Mouse (Mus musculus) cerebellum, adult 9-11 months (tissue): Measurements from ENCODE around the gene Trim33.

Experiments
- DNase-seq: peaks from one replicate; pipeline ENCODE4 v3.0.0; 2022

The Trim33 gene

DNA sequence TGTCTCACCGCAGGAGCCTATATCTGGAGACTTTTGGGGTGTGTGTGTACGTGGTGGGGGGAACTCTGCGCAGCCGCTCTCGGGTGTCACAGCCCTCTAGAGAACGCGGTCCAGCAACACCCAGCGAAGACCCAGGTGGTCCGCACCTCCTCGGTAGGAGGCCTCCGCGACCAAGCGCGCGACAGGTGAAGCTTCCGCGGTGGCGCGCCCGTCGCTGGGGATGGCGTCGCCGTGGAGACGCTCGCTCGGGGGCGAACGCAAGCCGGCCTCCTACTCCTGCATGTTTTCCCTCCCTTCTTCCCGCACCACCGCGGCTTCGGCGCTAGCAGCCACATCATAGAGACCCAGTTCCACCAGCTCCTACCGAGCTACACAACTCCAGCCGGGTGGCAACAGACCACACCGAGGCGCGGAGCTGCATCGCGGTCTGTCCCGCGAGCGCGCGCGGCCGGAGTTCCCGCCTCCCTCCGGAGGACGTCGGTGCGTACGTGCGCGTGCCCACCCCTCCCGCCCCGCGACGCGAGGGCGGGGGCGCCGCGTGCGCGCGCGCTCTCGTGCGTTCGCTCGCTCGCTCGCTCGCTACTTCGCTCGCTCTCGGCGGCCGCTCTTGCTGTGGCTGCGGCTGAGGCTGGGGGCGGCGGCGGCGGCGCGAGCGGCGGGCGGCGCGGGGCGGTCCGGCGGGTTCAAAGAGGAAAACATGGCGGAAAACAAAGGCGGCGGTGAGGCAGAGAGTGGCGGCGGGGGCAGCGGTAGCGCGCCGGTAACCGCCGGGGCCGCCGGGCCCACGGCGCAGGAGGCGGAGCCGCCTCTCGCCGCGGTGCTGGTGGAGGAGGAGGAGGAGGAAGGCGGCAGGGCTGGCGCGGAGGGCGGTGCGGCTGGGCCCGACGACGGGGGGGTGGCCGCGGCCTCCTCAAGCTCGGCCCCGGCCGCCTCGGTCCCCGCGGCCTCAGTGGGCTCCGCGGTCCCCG is at the start of gene Trim33:
Trim33 (plus strand) TSS at position 112 of the 968 bp plus-strand sequence.
- peak; percentile 90 for DNase-seq

DNA sequence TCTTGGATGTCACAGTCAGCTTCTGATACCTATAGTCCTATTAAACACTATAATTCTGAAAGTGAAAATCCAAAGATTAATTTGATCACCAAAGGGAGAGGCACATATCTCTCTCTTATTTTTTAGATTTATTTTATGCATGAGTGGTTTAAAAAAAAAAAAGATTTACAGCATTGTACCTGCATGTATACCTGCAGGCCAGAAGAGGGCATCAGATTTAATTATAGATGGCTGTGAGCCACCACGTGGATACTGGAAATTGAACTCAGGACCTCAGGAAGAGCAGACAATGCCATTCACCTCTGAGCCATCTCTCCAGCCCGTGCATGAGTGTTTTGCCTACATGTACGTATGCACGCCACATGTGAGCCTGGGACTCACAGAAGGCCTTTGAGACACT is 46.7 kb upstream of the Trim33 start:
- no peak for DNase-seq

DNA sequence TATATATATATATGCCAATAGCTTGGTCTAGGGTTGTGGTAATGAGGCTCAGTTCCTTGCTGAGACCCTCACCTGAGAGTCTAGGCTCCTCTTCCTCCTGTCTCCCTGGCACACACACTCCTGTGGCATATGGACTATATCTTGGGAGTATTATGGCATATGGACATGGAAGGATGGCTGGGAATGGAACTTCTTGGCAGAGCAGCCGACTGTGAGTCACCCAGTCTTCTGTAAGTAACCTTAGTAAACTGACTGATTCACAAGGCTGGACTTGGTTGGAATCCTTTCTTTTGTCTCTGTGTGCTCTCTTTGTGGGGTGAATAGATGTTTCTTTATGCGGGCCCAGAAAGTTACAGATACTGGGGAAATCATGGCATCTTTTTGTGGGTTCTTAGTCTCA is 37.6 kb upstream of the Trim33 start:
- DNase-seq = no peak

DNA sequence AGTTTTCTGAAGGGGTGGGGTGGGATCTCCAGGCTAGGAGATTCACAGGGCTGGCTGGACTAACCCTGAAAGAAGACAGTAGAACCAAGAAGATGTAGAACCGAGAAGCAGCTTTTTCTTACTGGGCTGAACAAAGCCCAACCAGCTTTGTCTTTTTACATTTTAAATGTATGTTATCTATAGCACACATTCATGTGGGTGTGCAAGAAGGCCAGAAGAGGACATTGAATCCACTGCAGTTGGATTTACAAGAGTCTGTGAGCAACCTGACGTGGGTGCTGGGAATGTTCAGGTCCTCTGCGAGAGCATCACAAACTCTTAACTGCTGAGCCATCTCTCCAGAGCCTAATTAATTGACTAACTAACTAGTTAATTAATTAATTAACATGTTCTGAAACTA is 36.9 kb upstream of the Trim33 start:
- no peak for DNase-seq

DNA sequence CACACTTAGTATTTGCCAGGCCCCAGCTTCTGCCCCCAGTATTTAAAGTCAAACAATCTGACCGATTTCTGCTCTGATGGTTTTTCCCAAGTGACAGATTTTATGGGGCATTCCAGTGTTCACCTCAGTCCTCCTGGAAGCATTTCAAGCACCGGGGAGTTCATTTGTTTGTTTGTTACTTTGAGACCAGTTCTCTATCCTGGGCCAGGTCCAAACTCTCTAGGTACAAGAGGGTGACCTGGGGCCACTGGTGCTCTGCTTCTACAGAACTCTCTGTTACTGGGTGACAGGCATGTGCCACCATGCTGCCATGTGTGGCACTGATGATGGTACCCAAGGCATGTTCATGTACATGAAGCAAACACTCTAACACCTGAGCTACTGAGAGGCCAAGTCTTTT is 35.6 kb upstream of the Trim33 start:
- no peak for DNase-seq

DNA sequence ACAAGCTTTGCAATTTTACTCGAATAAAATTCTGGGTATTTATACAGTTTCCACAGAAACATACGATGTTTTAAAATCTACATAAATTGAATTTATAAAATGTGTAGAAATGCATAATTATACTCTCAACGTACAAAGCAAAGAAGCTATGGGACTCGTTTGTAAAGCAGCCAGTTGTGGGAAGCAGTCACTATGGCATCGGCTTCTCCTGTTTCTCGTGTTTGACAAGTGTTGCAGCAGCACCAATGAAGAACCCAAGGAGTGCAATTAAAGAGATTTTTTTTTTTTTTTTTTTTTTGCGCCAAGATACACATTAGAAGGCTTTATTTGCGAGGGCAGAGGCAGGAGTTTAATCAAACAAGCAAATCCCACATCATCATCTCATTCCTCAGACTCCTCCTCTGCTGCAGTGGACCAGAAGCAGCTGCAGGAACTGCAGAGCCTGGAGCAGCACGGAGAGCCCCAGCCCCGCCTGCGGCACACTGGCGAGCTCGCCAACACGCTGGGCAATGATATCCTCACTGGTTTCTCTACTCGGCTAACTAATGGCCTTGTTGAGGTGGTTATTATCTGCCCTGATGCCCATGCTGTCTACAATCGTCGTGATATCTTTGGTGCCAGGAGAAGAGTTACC is 32.3 kb upstream of the Trim33 start:
- DNase-seq = no peak

DNA sequence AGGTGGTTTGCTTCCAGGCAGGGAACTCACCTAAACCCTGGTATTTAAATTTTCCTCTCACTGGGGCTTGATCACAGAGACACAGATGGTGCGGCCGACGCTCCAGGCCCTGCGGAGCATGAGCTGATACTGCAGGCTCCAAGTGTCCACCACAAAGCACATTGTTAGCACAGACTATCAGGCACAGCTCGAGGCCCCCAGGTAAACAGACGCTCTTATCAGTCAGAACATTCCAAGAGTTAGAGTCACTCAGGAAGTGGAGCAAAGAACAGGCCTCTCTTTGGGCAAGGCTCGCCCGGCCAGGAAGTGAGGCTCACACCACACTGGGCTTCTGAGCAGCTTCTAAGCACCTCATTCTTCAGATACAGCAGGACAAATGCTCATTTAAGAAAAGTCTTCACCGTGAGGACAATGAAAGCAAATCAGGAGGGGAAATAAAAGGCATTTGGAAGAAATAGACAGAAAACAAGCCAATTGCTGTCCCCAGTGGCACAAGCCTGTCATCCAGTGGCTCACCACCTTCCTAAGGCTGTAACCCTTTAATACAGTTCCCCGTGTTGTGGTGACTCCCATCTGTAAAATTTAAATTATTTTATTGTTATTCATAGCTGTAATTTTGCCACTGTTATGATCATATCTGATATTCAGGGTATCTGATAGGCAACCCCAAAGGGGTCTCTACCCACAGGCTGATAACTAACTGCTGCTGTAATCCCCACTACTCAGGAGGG is 22.8 kb upstream of the Trim33 start:
- no peak for DNase-seq

DNA sequence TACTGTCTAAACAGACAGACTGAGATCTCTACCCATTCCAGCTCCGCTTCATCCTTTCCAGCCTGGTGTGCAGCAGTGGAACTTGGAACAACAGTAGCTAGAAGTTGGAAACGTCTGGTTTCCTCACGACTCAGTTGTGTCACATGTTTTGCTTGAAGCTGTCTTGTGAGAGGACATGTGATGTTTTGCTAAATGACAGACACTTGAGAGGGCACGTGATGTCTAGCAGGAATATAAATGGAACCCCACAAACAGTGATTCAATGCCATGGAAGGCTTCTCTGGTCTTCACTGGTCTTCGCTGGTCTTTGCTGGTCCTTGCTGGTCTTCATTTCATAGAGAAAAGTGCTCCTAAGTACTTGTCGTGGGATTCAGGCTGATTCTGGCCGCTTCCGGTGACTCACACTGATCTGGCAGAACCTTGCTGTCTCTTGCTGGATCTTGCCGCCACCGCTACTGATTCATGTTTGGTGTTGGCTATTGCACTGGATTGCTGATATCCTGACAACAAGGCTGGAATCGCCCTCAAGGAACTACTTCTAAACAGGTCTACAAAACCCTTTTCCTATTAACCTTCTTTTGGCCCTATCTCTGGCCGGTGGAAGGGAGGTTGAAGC is 16.2 kb upstream of the Trim33 start:
- DNase-seq = no peak

DNA sequence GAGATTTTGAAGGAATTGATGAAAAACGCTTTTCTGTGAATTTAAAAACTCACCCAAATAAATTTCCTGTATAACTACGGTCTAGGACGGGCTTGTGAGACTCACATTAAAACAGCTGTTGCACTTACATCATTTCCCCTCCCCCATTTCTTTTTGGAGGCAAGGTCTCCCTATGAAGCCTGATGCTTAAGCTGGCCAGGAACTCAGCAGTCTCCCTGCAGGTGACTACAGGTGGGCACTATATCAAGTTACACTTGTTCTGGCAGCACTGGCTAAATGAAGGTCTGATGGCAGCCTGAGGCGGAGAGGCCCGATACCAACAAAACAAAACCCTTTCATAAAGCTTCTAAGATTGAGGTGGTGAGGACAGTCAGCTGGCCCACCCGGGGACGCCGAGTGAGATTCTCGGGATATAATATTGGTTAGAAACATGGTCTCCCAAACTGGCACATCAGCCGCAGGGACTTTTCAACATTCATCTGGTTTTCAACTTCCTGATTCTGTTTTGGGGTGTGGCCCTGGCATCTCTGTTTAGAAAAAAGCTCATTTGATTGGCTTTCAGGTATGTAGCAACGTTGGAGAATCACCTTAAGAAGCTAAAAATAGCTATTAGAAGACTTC is 422 bp upstream of the Trim33 start:
- peak; percentile 64 for DNase-seq

DNA sequence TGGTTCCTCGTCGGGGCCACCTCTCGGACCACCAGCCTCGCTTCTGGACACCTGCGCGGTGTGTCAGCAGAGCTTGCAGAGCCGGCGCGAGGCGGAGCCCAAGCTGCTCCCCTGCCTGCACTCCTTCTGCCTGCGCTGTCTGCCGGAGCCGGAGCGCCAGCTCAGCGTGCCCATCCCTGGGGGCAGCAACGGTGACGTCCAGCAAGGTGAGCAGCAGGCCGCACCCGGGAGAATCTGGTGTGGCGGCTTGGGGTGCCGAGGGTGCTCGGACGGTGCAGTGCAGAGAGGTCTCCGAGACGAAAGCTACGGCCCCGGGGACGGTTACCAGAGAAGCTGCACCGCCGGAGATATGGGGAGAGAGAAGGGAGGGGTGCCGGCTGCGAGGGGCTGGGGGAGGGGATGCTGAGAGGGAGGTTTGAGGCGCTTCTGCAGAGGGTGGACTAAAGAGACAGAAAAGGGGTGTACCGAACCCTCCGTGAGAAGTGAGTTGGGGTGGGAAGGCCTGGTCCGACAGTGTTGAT is 1.2 kb downstream of the Trim33 start:
- DNase-seq = peak; percentile 74

DNA sequence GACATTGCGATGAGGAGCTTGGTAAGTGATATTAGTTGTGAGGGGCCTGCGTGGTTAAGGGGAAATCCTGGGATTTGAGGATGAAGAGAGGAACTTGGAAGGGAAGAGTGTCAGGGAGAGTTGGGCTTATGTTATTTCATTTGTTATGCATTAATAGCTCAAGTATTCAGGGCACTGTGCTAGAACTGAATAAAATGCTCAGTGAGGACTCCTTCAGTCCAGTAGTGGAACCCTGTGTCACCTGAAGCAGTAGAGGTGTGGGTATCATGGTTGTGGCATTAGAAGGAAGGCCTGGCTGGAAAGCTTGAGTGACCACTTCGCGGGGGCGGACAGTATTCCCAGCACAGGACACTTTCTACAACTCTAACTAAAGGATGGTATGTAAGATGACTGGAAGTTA is 1.8 kb downstream of the Trim33 start:
- no peak for DNase-seq

DNA sequence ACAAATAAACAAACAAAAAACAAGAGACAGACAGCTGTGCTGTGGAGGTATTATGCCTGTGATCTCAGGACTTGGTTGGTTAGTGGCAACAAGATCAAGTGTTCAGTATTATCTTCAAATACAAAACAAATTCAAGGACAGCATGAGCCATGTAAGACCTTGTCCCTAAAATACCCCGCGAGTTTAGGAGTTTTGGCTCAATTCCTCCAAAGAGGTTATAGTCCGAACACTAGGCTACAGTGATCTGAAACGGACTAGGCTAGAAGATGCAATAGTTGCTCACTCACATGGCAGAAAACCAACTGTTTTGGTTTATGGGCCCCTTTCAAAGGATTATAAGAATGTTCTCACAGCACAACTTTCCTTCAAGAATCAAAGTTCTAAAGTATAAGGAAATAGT is 9.7 kb downstream of the Trim33 start:
- DNase-seq = no peak

DNA sequence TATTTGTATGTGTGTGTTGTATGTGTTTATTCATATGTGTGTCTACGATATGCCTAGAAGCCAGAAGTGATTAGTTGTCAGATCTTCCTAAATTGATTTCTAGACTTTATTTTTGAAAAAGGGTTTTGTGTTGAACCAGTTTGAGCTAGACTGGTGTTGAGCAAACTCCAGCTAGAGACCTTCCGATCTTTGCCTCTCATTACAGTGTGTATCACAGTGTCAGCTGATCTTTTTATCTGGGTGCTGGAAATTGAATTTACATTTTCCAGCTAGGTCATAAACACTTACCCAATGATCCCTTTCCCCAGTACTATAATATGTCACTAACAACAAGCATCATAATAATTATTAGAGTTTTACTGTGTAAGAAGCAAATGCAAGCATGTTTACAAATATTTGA is 12.0 kb downstream of the Trim33 start:
- DNase-seq = no peak

DNA sequence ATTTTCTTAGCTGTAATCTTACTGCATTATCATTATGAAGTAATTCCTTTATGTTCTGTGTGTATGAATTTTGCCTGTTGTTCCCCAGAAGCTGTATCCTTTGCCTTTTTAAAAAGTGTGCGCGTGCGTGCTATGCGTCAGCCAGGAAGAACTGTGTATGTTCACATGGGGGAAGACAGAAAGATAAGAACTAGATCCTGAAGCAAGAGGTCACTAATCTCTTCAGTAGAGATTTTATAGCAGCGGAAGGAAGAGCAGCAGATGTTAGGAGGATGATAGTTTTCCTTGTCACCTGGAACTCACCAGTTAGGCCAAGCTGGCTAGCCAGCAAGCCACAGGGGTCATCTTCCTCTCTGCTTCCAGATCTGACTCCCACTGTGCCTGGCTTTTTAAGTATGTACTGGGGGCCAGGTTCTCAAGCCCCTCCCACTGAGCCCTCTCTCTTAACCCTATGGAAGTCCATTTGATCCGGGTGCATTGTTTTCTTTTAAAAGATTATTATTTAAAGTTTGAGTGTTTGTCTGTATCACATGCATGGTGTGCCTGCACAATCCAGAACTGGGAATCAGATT is 26.4 kb downstream of the Trim33 start:
- DNase-seq = peak; percentile 17

DNA sequence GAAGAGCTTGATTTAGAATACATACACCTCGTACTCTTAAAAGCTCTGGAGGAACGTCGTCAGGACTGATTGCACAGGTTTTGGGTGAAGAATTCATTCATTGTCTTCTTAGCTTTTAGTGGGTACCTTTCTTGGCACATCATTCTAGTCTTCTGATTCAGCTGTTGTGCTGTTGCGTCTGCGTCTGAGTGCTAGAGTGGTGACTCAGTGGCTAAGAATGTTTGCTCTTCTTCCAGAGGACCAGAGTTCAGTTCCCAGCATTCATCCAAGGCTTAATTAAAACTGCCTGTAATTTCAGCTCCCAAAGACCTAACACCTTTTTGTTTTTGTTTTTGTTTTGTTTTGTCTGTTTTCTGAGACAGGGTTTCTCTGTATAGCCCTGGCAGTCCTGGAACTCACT is 30.2 kb downstream of the Trim33 start:
- DNase-seq = no peak

DNA sequence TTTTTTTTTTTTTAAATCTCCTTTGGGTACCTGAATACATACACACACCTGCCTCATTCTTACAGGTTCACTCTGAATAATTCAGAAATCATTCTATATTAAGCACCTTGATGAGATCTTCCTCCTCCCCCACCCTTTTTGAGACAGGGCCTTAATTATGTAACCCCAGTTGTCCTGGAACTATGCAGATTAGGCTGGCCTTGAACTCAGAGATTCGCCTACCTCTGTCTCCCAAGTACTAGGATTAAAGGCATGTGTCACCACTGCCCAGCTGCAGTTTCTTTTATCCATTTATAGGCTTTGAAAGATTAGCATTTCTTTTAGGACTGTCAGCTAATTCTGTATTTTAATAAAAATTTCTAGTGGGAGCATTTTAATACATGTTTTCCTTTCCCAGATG is 30.7 kb downstream of the Trim33 start:
- DNase-seq = no peak

DNA sequence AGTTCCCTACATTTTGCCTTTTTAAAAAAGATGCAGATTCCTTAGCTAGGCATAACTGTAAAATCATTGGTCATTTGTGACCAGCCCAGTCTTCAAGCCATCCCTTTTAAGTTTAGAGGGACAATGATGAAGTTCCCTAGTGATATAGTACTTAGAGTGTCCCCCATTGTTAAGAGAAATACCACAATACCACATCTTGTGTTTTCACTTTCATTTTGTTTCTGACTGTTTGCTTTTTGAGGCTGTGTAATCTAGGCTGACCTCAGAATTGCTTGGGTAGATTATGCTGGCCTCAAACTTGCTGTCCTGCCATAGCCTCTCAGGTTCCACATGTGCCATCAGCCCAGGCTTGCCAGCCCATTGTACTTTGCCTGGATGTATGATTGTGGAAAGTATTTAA is 35.2 kb downstream of the Trim33 start:
- DNase-seq = no peak

DNA sequence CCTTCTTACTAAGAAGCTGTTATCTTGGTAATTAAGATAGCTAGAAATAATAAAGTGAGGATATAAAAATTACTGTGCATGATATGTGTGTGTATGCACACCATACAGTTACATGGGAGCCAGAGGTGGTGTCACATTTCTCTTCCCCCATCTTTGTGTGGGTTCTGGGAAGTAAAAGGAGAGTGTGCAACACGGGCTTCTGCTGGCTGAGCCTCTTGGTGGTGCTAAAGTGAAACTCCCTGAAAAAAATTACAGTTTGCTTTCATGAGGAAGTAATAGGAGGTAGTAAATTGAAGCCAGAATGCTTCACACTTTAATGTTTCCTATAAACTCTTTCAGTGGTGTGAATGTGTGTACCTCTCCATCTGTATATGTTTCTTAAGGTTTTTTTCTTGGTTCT is 56.3 kb downstream of the Trim33 start:
- no peak for DNase-seq

DNA sequence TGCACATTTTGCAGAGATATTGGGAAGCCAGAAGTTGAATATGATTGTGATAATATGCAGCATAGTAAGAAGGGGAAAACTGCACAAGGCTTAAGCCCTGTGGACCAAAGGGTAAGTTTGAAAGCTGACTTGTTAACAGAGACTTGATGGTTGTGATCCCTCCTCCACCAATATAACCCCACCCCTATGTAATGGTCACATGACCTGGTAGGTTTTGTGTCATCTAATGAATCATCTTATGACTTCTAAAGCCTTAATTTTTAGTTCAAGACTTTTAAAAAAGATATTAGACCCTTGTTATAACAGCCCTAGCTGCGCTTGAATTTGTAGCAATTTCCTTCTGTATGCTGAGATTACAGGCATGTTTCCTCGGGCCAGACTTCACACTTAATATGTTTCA is 67.6 kb downstream of the Trim33 start:
- no peak for DNase-seq

DNA sequence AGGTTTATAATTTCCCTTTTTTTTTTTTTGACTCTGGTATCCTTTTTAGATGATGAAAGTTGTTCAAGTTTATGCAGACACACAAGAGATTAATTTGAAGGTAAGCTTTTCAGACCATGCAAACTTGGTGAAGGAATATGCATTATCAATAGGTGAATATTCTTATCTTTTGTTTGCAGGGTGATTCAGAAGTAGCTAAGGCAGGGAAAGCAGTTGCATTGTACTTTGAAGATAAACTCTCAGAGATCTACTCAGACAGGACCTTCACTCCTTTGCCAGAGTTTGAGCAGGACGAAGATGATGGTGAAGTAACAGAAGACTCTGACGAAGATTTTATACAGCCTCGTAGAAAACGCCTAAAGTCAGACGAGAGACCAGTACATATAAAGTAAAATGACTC is 74.4 kb downstream of the Trim33 start:
- no peak for DNase-seq

DNA sequence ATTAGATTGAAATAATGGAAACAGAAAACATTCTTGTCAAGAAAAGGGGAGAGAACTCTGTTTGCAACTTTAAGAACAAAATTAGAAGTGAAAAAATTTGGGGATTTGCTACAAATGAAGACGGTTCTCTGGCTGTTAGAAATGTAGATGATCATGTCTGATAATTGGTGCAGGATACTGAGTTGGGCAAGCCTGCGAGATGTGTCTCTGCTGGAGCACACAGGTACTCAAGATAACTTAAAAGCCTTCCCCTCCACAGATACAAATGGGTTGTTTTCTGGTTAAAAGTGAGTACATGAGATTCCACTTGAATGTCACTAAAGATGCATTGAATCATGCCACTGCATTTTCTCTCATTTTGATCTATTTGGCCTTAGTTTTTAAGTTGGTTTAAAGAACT is 74.9 kb downstream of the Trim33 start:
- no peak for DNase-seq

DNA sequence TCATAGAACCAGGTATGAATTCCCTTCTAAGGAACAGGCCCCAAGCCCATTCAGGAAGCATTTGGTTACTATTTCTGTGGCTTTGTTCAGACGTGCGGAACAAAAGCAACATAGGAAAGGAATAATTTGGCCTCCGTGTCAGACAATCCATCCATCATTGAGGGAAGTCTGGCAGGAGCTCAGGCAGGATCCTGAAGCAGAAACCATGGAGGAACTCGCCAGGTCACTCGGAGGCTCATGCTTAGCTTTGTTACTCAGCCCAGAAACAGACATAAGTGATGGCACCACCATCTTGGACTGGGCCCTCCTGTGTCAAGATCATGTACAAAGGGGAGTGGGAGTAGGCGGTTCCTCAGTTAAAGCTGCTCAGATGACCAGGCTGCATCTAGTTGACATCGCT is 82.1 kb downstream of the Trim33 start:
- DNase-seq = no peak
